Mouse (Mus musculus): ENCODE data around the gene Maml2. TPM values are rescaled to one million over a fixed set of nuclear protein-coding genes. Genes with fewer than 3 reads are reported as not detected.

Maml2 gene
- total RNA-seq, 2 experiments from 2014 or later: 5.5 to 6.2 TPM

DNA sequence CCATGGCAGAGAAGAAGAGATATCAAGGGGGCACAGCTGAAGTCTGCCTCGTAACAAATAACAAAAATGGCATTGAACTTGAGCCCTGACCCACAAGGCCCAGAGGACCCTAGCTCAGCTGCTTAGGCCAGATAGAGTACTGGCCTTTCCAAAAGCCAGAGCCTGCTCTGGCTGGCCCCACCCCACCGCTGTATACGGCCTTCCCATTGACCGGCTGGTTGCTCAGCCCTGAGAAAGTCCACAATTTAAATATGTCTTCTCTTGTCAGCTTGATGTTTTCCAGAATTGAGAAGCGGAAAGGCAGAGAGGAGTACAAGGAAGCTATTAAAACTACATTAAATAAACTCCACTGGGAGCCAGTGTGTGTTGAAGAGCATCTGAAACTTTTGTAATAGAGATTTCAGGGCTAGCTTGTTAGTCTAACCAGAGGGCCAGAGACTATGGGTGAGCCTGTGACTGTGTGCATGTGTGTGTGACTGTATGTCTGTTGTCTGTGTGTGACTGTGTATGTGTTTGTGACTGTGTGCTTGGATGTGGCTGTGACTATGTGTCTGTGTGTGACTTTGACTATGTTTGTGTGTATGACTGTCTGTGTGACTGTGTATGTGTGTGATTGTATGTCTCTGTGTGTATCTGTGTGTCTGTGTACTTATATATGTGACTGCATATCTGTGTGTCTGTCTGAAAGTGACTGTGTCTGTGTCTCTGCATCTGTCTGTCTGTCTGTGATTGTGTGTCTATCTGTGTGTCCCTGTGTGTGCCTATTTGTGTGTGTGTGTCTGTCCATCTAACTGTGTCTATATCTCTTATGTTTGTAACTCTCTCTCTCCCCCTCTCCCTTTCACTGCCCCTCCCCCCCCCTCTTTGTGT is 185.7 kb downstream of the Maml2 start:
- DNase-seq (ENCODE audit: low spot score in 2 of 2): no peak
- intact Hi-C loops (cut with DNase I): no loop called here

GRCm38 (mm10) chr9:13484267-13485240 is 186.8 kb downstream of the Maml2 start:
- peak; percentile 32 to 58 for DNase-seq (ENCODE audit: low spot score in 2 of 2)
- intact Hi-C loops (cut with DNase I): no loop called here

DNA sequence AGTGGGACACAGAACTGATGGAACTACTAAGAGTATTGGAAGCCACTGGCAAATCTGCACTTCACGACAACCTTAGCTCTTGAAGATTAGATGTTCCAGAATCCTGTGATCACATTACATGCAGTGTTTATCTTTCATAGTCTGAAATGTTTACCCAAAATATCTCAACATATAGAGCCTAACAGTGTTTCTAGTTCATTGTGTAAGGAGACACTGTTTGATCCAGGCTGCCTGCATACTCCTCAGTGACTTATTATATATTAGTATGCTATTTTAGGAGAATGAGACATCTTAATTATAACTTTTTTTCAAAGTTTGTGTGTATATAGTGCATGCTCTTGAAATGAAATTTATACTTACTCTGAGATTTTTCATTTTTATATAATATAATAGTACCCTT is 188.2 kb downstream of the Maml2 start:
- intact Hi-C loops (cut with DNase I): no loop called here
- DNase-seq (ENCODE audit: low spot score in 2 of 2): no peak

- intact Hi-C loops (cut with DNase I): no loop called here
- DNase-seq (ENCODE audit: low spot score in 2 of 2): no peak
These were observed 193.3 kb downstream of the Maml2 start for GRCm38 (mm10) chr9:13491107-13491506.

DNA sequence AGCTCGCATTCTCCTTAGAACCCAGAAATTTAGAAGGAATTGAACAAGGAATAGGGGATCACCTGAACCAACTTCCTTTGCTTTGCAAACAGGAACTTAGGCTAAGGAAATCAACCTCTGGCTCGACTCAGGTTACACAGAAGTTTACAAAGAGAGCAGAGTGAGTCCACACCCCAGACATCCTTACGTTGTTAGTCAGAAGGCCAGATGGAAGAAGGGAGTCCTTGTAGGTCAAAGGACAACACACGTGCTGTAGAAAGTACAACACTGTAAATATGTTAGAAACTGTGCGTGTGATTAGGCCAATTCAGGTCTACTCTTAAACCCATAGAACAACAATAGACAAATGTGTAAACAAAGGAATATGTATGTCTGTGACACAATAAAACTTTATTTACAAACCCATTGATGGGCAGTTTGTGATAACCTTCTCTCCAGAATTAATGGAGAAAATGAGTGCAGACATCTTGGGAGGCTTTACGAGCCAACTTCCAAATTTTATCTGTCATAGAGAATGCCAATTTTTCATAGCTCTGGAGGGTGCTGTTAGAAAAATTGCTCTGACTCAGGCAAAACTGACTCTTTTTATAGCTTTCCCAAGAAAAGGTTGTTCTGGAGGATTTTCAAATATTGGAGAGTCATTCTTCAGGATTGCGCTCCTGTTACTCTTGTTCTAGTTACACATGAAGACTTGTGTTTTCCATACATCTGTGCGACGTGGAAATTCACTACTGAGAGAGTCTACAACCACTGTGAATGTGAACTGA is 194.3 kb downstream of the Maml2 start:
- peak in 1 of 2 experiments; percentile 63 for DNase-seq (ENCODE audit: low spot score in 2 of 2)
- intact Hi-C loops (cut with DNase I): no loop called here

DNA sequence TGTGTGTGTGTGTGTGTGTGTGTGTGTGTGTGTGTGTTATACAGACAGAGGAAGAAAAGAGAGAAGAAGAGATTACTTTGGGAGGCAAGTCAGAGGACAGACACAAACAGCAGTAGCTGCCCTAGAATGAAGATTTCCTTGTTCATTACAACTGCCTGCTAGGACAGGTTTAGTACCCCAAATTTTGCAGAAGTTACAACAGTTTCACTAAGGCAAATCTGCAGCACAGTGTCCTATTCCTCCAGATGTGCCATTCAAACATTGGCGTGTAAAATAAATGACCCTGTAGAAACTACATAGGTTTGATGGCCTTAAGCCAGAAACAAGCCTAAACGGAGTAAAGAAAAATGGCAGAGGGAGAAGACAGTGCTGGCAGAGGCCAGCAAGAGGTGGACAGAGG is 195.1 kb downstream of the Maml2 start:
- DNase-seq (ENCODE audit: low spot score in 2 of 2): no peak
- intact Hi-C loops (cut with DNase I): no loop called here

GRCm38 (mm10) chr9:13493746-13494145 is 196.0 kb downstream of the Maml2 start:
- DNase-seq (ENCODE audit: low spot score in 2 of 2): no peak
- intact Hi-C loops (cut with DNase I): no loop called here

GRCm38 (mm10) chr9:13495530-13495929 is 197.8 kb downstream of the Maml2 start:
- no peak for DNase-seq (ENCODE audit: low spot score in 2 of 2)
- intact Hi-C loops (cut with DNase I): no loop called here

DNA sequence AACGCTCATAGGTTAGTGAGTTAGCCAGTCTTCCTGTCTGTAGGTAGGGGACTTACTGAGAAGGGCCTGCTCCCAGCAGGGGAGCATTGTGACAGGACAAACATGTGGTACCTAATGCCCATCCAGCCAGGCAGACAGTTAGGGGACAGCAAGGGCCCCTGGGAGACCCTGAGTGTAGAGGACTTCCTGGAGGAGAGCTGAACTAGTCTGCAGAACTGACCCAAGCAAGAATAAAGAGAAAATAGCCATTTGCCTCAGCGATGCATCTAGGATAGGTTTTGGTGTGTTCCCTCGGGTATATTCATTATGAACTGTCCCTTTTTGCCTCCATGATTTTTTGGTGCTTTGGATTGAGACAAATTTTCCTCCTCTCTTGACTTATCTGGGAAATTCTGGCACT is 199.3 kb downstream of the Maml2 start:
- intact Hi-C loops (cut with DNase I): no loop called here
- DNase-seq (ENCODE audit: low spot score in 2 of 2): no peak

DNA sequence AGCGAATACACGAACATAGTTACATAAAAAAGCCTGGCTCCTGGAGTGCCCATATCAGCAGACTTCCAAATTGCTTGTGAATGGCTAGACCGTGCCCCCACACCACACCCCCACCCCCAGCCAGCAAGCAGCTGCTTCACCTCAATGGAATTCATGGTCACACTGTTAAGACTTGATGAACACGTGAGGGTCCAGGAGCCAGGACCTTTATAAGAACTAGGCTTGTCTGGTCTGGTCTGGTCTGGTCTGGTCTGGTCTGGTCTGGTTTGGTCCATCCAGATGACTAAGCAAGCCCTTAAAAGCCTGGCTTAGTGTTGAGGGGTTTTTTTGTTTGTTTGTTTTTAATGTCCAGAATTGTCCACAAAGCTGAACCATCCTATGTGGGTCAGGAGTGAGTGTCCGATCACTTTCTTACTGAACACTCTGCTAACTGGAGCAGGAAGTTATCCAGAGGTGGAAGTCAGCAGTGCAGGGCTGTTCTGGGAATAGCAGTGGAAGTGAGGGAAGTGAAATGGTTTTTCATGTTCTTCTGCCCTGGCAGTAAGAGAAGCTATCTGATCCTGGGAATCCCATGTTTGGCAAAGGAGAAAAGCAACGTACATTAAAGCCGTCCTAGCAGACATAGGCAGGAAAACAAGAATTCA is 200.1 kb downstream of the Maml2 start:
- no peak for DNase-seq (ENCODE audit: low spot score in 2 of 2)
- intact Hi-C loops (cut with DNase I): no loop called here

- intact Hi-C loops (cut with DNase I): no loop called here
- no peak for DNase-seq (ENCODE audit: low spot score in 2 of 2)
These were observed 202.3 kb downstream of the Maml2 start for GRCm38 (mm10) chr9:13500045-13500444.

DNA sequence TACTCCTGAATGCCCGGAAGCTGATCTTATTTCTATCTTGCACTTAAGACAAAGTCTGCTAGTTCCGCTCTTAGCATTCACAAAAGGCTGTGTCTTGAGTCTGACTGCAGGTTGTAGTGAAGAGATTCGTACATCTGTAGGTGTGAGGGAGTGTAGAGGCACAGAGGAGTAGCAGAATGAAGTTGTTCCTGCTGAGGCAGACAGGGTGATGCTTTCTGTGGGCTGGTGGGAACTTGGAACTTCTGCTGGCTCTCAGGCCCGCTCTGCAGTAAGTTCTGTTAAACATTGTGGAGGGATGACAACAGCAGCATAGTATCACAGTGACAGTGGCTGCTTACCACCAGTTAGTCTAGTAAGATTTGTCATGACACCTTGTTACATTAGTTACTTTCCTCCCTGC is 207.3 kb downstream of the Maml2 start:
- peak in 1 of 2 experiments; percentile 56 for DNase-seq (ENCODE audit: low spot score in 2 of 2)
- intact Hi-C loops (cut with DNase I): no loop called here

DNA sequence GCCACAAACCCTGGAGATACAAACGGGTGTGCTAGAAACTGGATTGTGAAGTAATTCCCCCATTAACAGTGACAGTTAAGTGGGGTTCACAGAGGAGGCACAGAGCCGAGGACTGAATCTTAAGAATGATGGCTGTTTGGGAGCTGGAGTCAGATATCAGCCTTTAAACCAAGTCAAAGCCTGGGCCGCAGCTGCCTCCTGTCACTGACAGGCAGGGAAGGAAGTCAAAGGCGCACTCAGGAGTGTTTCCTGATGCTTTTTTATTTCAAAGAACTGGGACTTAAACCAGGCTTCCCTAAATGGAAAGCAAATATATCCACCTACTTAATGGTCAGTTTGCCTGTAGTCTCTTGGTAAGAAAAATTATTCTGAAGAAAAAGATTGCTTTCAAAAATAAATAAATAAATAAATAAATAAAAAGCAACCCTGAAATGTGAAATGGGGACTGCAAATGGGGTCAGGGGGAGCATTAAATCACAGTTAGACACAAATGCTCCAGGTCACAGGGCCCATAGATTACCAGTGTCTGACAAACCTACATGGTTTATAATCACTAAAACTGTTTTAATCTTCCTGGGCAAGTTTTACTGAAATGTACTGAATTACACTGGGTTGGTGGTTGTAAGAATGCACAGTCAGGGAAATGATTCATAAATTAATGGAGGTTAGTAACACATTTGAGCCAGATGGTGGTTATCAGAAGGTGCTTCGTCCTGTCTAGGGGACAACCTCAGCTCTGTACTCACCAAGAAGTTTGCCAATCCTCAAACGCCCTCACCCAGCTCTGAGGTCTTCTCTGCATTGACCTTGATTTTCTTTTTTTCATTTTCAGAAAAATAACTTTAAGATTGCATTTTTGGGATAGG is 209.4 kb downstream of the Maml2 start:
- intact Hi-C loops (cut with DNase I): no loop called here
- DNase-seq (ENCODE audit: low spot score in 2 of 2): no peak

DNA sequence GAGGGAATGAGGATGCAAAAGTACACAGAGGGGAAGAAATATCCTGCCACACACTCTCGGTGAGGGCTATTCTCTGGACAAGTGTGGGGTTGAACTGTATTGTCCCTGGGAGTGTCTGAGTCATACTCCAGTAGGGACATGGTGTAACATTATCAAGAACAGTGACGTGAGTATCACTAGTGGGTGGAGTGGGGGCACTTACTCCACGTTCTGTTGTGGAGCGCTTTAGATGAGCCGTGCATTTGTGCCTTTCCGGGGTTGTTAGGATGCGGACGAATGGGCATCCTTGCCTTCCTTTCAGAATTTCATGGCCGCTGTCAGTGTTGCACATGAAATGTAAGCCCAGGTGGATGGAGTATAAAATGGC is 210.0 kb downstream of the Maml2 start:
- no peak for DNase-seq (ENCODE audit: low spot score in 2 of 2)
- intact Hi-C loops (cut with DNase I): no loop called here

DNA sequence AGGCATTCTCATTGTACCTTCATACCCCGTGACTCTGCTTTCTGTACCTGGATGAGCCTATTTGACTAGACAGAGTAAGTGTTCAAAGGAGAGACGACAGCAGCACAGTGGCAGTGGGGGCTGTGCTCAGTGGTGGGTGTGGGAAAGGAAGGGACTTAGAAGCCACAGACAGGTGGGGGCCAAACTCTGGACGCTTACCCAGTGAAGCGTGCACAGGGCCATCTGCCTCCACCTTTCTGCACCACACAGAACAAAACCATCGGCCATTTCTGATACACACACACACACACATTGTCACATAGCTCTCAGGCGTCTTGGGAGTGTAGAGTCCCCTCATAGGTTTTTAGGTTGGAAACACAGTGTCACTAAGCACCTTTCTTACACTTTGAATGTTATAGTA is 212.0 kb downstream of the Maml2 start:
- DNase-seq (ENCODE audit: low spot score in 2 of 2): no peak
- intact Hi-C loops (cut with DNase I): no loop called here

- peak; percentile 49 to 52 for DNase-seq (ENCODE audit: low spot score in 2 of 2)
- intact Hi-C loops (cut with DNase I): no loop called here
These were observed 213.0 kb downstream of the Maml2 start for GRCm38 (mm10) chr9:13510621-13511369.

- intact Hi-C loops (cut with DNase I): no loop called here
- DNase-seq (ENCODE audit: low spot score in 2 of 2): no peak
These were observed 215.4 kb downstream of the Maml2 start for GRCm38 (mm10) chr9:13513135-13513534.

DNA sequence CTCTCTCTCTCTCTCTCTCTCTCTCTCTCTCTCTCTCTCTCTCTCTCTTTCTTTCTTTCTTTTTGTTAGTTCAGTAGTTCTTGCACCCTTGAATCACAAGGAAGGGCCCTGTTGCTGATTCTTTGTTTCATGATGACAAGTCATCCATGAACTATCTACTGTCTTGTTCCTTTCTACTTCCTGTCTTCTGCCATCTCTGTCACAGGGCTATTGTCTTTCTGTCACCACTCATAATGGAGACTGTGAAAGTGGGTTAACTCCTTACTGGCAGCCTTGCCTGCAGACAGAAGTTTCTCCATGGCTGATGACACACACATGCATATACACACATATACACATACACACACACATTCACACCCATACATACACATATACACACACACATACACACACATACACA is 216.7 kb downstream of the Maml2 start:
- no peak for DNase-seq (ENCODE audit: low spot score in 2 of 2)
- intact Hi-C loops (cut with DNase I): no loop called here
